Mouse (Mus musculus) cerebellum, adult 2 months (tissue): Measurements from ENCODE around the gene Lamc3. TPM values are rescaled to one million over a fixed set of nuclear protein-coding genes. Genes with fewer than 3 reads are reported as not detected.

Experiments
- DNase-seq, 2 experiments: peaks; one replicate each; pipeline ENCODE4 v3.0.0; 2021
- H3K27ac ChIP-seq: fragments of 200-500 bp; 2 replicates; pipeline ENCODE4 v1.5.1; 2012; ENCODE audit warnings: low read length, control low read depth, inconsistent platforms; ENCODE audit not compliant: insufficient read depth
- H3K27me3 ChIP-seq: fragments of 200-500 bp; 2 replicates; pipeline ENCODE4 v1.6.1; 2012; ENCODE audit warnings: inconsistent platforms, mild to moderate bottlenecking, low read length, moderate library complexity; ENCODE audit not compliant: control insufficient read depth, insufficient read depth
- H3K4me1 ChIP-seq: fragments of 200-500 bp; 2 replicates; pipeline ENCODE4 v1.6.1; 2011; ENCODE audit warnings: low read length; ENCODE audit not compliant: control insufficient read depth, insufficient read depth
- H3K4me3 ChIP-seq: fragments of 200-500 bp; replicated peaks from 2 replicates; pipeline ENCODE3; 2011; ENCODE audit warnings: mild to moderate bottlenecking, low read depth, low read length, control low read depth; ENCODE audit not compliant: insufficient read depth
- CTCF ChIP-seq: fragments of 200-500 bp; IDR thresholded peaks from 2 replicates; pipeline ENCODE4 v1.5.1; 2011; ENCODE audit warnings: low read depth, mild to moderate bottlenecking, control low read depth, low read length, moderate library complexity, borderline replicate concordance; ENCODE audit not compliant: insufficient read depth
- POLR2A ChIP-seq: fragments of 200-500 bp; IDR thresholded peaks from 2 replicates; pipeline ENCODE4 v1.6.1; 2011; ENCODE audit warnings: low read length, control low read depth, borderline replicate concordance; ENCODE audit not compliant: insufficient read depth
- WGBS: fragments of 180-500 bp; shearing (Covaris S2); methylation state at CpG from one replicate; pipeline ENCODE4 v1.1.7; 2018; 5-methylcytosine and 5-hydroxymethylcytosine counted together
- polyA plus RNA-seq: library from polyadenylated mRNA; depleted of rRNA; stranded (reverse); fragments of >200 nt; gene quantifications from 2 replicates; pipeline ENCODE4 v1.2.3, GENCODE M21; 2012; rRNA removed

Gene Lamc3
- polyA plus RNA-seq, 1 experiment: 3.8 TPM

GRCm38 (mm10) chr2:31996060-31996459 is 109.0 kb downstream of the Lamc3 start:
- no peak for DNase-seq
- Histone ChIP-seq H3K4me1 (no peaks in the 10 kb centered on the region), H3K27ac (no peak overlapping the region), H3K27me3 (no peaks in the 10 kb centered on the region), H3K4me3 (no peak overlapping the region)
- TF ChIP-seq POLR2A: no peak
- TF ChIP-seq CTCF: no peak
- WGBS: 95% methylated on average over 13 of the region's 13 CpGs

Other genes with a start within 250 kb of the Lamc3 start
- gene Prdm12, start 247.3 kb upstream of the Lamc3 start, polyA plus RNA-seq: not detected in 2 replicates
- 25.0 and 26.8 TPM in 2 replicates for gene Exosc2, start 216.6 kb upstream of the Lamc3 start, polyA plus RNA-seq
- gene Abl1, start 198.9 kb upstream of the Lamc3 start, polyA plus RNA-seq: 42.6 and 45.0 TPM in 2 replicates
- gene Qrfp, start 76.7 kb upstream of the Lamc3 start, polyA plus RNA-seq: not detected in 2 replicates
- 1.3 and 1.5 TPM in 2 replicates for gene Fibcd1, start 41.3 kb upstream of the Lamc3 start, polyA plus RNA-seq
- gene Aif1l, start 62.8 kb downstream of the Lamc3 start, polyA plus RNA-seq: 11.7 and 14.1 TPM in 2 replicates
- 43.7 and 47.0 TPM in 2 replicates for gene Nup214, start 87.1 kb downstream of the Lamc3 start, polyA plus RNA-seq
- 4.2 and 4.4 TPM in 2 replicates for gene Fam78a, start 197.6 kb downstream of the Lamc3 start, polyA plus RNA-seq
- gene Plpp7, start 208.2 kb downstream of the Lamc3 start, polyA plus RNA-seq: 41.3 and 45.0 TPM in 2 replicates